Mouse (Mus musculus): ENCODE results near the gene Gm13889. TPM values are rescaled to one million over a fixed set of nuclear protein-coding genes. Genes with fewer than 3 reads are reported as not detected.

The Gm13889 gene
- polyA plus RNA-seq, 1 experiment from 2014 or later, result 24.5 TPM

- WGBS, result 63% methylated on average over 13 of the region's 13 CpGs
- Histone ChIP-seq H3K4me1 (replicated peaks; ENCODE audit: control insufficient read depth, insufficient read depth, low read length) (no peaks in the 10 kb centered on the region), H3K4me2 (ENCODE audit: low read length) (no peak overlapping the region), H3K27me3 (replicated peaks; ENCODE audit: control insufficient read depth, insufficient read depth, low read length) (no peaks in the 10 kb centered on the region), H3K4me3 (ENCODE audit: low read depth, low read length) (no peak overlapping the region), H3K36me3 (ENCODE audit: control insufficient read depth, insufficient read depth, low read length) (no peaks in the 10 kb centered on the region), H3K9me3 (ENCODE audit: control insufficient read depth, low read length) (no peaks in the 10 kb centered on the region), H3K27ac (ENCODE audit: low read depth) (no peak overlapping the region), H3K9ac (ENCODE audit: low read length) (no peak overlapping the region)
- no peak for ATAC-seq (replicated peaks; ENCODE audit: low FRiP score, low TSS enrichment, low read depth)
- DNase-seq (ENCODE audit: low spot score), result no peak
Measured at GRCm38 (mm10) chr2:93927701-93928437, 29.1 kb downstream of the Gm13889 start.

GRCm38 (mm10) chr2:93926141-93926540 lies 30.9 kb downstream of the Gm13889 start:
- no peaks in the 10 kb centered on the region for H3K9me3 ChIP-seq (ENCODE audit: control insufficient read depth, low read length)
- H3K4me1 ChIP-seq (replicated peaks; ENCODE audit: control insufficient read depth, insufficient read depth, low read length), result no peaks in the 10 kb centered on the region
- H3K4me2 ChIP-seq (ENCODE audit: low read length), result no peak overlapping the region
- 96% methylated on average over 8 of the region's 8 CpGs for WGBS
- H3K36me3 ChIP-seq (ENCODE audit: control insufficient read depth, insufficient read depth, low read length), result no peaks in the 10 kb centered on the region
- H3K27ac ChIP-seq (ENCODE audit: low read depth), result no peak overlapping the region
- DNase-seq (ENCODE audit: low spot score) (no peak), ATAC-seq (replicated peaks; ENCODE audit: low FRiP score, low TSS enrichment, low read depth) (no peak)
- no peak overlapping the region for H3K9ac ChIP-seq (ENCODE audit: low read length)
- no peaks in the 10 kb centered on the region for H3K27me3 ChIP-seq (replicated peaks; ENCODE audit: control insufficient read depth, insufficient read depth, low read length)
- no peak overlapping the region for H3K4me3 ChIP-seq (ENCODE audit: low read depth, low read length)

- DNase-seq (ENCODE audit: low spot score) (no peak), ATAC-seq (replicated peaks; ENCODE audit: low FRiP score, low TSS enrichment, low read depth) (no peak)
- no peak overlapping the region for H3K4me2 ChIP-seq (ENCODE audit: low read length)
- no peak overlapping the region for H3K27ac ChIP-seq (ENCODE audit: low read depth)
- no peak overlapping the region for H3K9ac ChIP-seq (ENCODE audit: low read length)
- no peaks in the 10 kb centered on the region for H3K4me1 ChIP-seq (replicated peaks; ENCODE audit: control insufficient read depth, insufficient read depth, low read length)
- WGBS, result 81% methylated on average over 3 of the region's 3 CpGs
- no peak overlapping the region for H3K4me3 ChIP-seq (ENCODE audit: low read depth, low read length)
- no peaks in the 10 kb centered on the region for H3K9me3 ChIP-seq (ENCODE audit: control insufficient read depth, low read length)
- no peaks in the 10 kb centered on the region for H3K36me3 ChIP-seq (ENCODE audit: control insufficient read depth, insufficient read depth, low read length)
- H3K27me3 ChIP-seq (replicated peaks; ENCODE audit: control insufficient read depth, insufficient read depth, low read length), result no peaks in the 10 kb centered on the region
Measured at GRCm38 (mm10) chr2:93919093-93919492, 37.9 kb downstream of the Gm13889 start.

GRCm38 (mm10) chr2:93913552-93913951 lies 43.4 kb downstream of the Gm13889 start:
- ATAC-seq (replicated peaks; ENCODE audit: low FRiP score, low TSS enrichment, low read depth) (no peak), DNase-seq (ENCODE audit: low spot score) (no peak)
- no peak overlapping the region for H3K4me2 ChIP-seq (ENCODE audit: low read length)
- WGBS, result 91% methylated on average over 2 of the region's 2 CpGs
- 0 out of 2 replicates have a peak, but pooled peaks cover 5% of the 10 kb centered on the region for H3K27me3 ChIP-seq (replicated peaks; ENCODE audit: control insufficient read depth, insufficient read depth, low read length)
- H3K36me3 ChIP-seq (ENCODE audit: control insufficient read depth, insufficient read depth, low read length), result no peaks in the 10 kb centered on the region
- no peak overlapping the region for H3K9ac ChIP-seq (ENCODE audit: low read length)
- H3K9me3 ChIP-seq (ENCODE audit: control insufficient read depth, low read length), result no peaks in the 10 kb centered on the region
- H3K4me3 ChIP-seq (ENCODE audit: low read depth, low read length), result no peak overlapping the region
- no peak overlapping the region for H3K27ac ChIP-seq (ENCODE audit: low read depth)
- H3K4me1 ChIP-seq (replicated peaks; ENCODE audit: control insufficient read depth, insufficient read depth, low read length), result no peaks in the 10 kb centered on the region

GRCm38 (mm10) chr2:93911942-93912341 lies 45.1 kb downstream of the Gm13889 start:
- no peak overlapping the region for H3K9ac ChIP-seq (ENCODE audit: low read length)
- 83% methylated on average over 10 of the region's 10 CpGs for WGBS
- no peak overlapping the region for H3K27ac ChIP-seq (ENCODE audit: low read depth)
- 0 out of 2 replicates have a peak, but pooled peaks cover 5% of the 10 kb centered on the region for H3K27me3 ChIP-seq (replicated peaks; ENCODE audit: control insufficient read depth, insufficient read depth, low read length)
- no peaks in the 10 kb centered on the region for H3K4me1 ChIP-seq (replicated peaks; ENCODE audit: control insufficient read depth, insufficient read depth, low read length)
- H3K4me3 ChIP-seq (ENCODE audit: low read depth, low read length), result no peak overlapping the region
- ATAC-seq (replicated peaks; ENCODE audit: low FRiP score, low TSS enrichment, low read depth), result no peak
- no peaks in the 10 kb centered on the region for H3K36me3 ChIP-seq (ENCODE audit: control insufficient read depth, insufficient read depth, low read length)
- no peaks in the 10 kb centered on the region for H3K9me3 ChIP-seq (ENCODE audit: control insufficient read depth, low read length)
- DNase-seq (ENCODE audit: low spot score), result no peak
- H3K4me2 ChIP-seq (ENCODE audit: low read length), result no peak overlapping the region

GRCm38 (mm10) chr2:93909716-93910115 lies 47.3 kb downstream of the Gm13889 start:
- Histone ChIP-seq H3K36me3 (ENCODE audit: control insufficient read depth, insufficient read depth, low read length) (no peaks in the 10 kb centered on the region), H3K4me2 (ENCODE audit: low read length) (no peak overlapping the region), H3K9ac (ENCODE audit: low read length) (no peak overlapping the region), H3K4me3 (ENCODE audit: low read depth, low read length) (no peak overlapping the region), H3K27me3 (replicated peaks; ENCODE audit: control insufficient read depth, insufficient read depth, low read length) (0 out of 2 replicates have a peak, but pooled peaks cover 5% of the 10 kb centered on the region), H3K27ac (ENCODE audit: low read depth) (no peak overlapping the region), H3K9me3 (ENCODE audit: control insufficient read depth, low read length) (no peaks in the 10 kb centered on the region), H3K4me1 (replicated peaks; ENCODE audit: control insufficient read depth, insufficient read depth, low read length) (no peaks in the 10 kb centered on the region)
- 81% methylated on average over 5 of the region's 5 CpGs for WGBS
- no peak for ATAC-seq (replicated peaks; ENCODE audit: low FRiP score, low TSS enrichment, low read depth)
- no peak for DNase-seq (ENCODE audit: low spot score)

- Histone ChIP-seq H3K9ac (ENCODE audit: low read length) (no peak overlapping the region), H3K36me3 (ENCODE audit: control insufficient read depth, insufficient read depth, low read length) (no peaks in the 10 kb centered on the region), H3K4me1 (replicated peaks; ENCODE audit: control insufficient read depth, insufficient read depth, low read length) (no peaks in the 10 kb centered on the region; the same call in 1 of the 2 replicates), H3K27ac (ENCODE audit: low read depth) (no peak overlapping the region), H3K9me3 (ENCODE audit: control insufficient read depth, low read length) (no peaks in the 10 kb centered on the region), H3K4me2 (ENCODE audit: low read length) (no peak overlapping the region), H3K4me3 (ENCODE audit: low read depth, low read length) (no peak overlapping the region), H3K27me3 (replicated peaks; ENCODE audit: control insufficient read depth, insufficient read depth, low read length) (0 out of 2 replicates have a peak, but pooled peaks cover 3% of the 10 kb centered on the region)
- 50% methylated on average over 9 of the region's 9 CpGs for WGBS
- DNase-seq (ENCODE audit: low spot score) (no peak), ATAC-seq (replicated peaks; ENCODE audit: low FRiP score, low TSS enrichment, low read depth) (no peak)
Measured at GRCm38 (mm10) chr2:93907519-93908294, 49.3 kb downstream of the Gm13889 start.

- Histone ChIP-seq H3K4me3 (ENCODE audit: low read depth, low read length) (no peak overlapping the region), H3K9me3 (ENCODE audit: control insufficient read depth, low read length) (no peaks in the 10 kb centered on the region), H3K9ac (ENCODE audit: low read length) (no peak overlapping the region), H3K27ac (ENCODE audit: low read depth) (no peak overlapping the region), H3K4me2 (ENCODE audit: low read length) (no peak overlapping the region), H3K4me1 (replicated peaks; ENCODE audit: control insufficient read depth, insufficient read depth, low read length) (no peaks in the 10 kb centered on the region; the same call in 1 of the 2 replicates), H3K27me3 (replicated peaks; ENCODE audit: control insufficient read depth, insufficient read depth, low read length) (0 out of 2 replicates have a peak, but pooled peaks cover 1% of the 10 kb centered on the region), H3K36me3 (ENCODE audit: control insufficient read depth, insufficient read depth, low read length) (no peaks in the 10 kb centered on the region)
- DNase-seq (ENCODE audit: low spot score), result no peak
- WGBS, result 29% methylated on average over 4 of the region's 4 CpGs
- ATAC-seq (replicated peaks; ENCODE audit: low FRiP score, low TSS enrichment, low read depth), result no peak
Measured at GRCm38 (mm10) chr2:93906316-93906715, 50.7 kb downstream of the Gm13889 start.

Measured in intestine, embryonic 14.5 days (tissue).